Mouse (Mus musculus) hindbrain, embryonic 14.5 days (tissue): ENCODE measurements around the gene Methig1. TPM values are rescaled to one million over a fixed set of nuclear protein-coding genes. Genes with fewer than 3 reads are reported as not detected.
"Not testable (repeated sequence)": the region's sequence is repeated elsewhere in the genome, so short reads cannot be mapped to it uniquely, and the experiment has no call there.

Experiments used
- ATAC-seq: fragments of 200-750 bp; cut with Nextera tagmentation; 2 replicates; pipeline ENCODE4 v1.8.0; 2017; ENCODE audit warnings: moderate number of reproducible peaks, mild to moderate bottlenecking, moderate TSS enrichment, moderate library complexity; ENCODE audit not compliant: low FRiP score
- DNase-seq: peaks from one replicate; pipeline ENCODE4 v3.0.0-alpha.2; 2015; ENCODE audit warnings: low spot score
- H3K27ac ChIP-seq: fragments of 300-500 bp; sonication (generic); 2 replicates; pipeline ENCODE4 v1.5.1; 2014; ENCODE audit warnings: mild to moderate bottlenecking, moderate library complexity
- H3K27me3 ChIP-seq: fragments of 300-500 bp; sonication (generic); 2 replicates; pipeline ENCODE4 v1.6.1; 2014; ENCODE audit warnings: mild to moderate bottlenecking, low read length, mixed read lengths; ENCODE audit not compliant: control insufficient read depth, insufficient read depth
- H3K36me3 ChIP-seq: fragments of 300-500 bp; sonication (generic); replicated peaks from 2 replicates; pipeline ENCODE4 v1.6.1; 2014; ENCODE audit not compliant: control insufficient read depth, insufficient read depth
- H3K4me1 ChIP-seq: fragments of 300-500 bp; sonication (generic); replicated peaks from 2 replicates; pipeline ENCODE4 v1.6.1; 2014; ENCODE audit warnings: antibody characterized with exemption, low read length, mixed read lengths; ENCODE audit not compliant: control insufficient read depth, insufficient read depth
- H3K4me2 ChIP-seq: fragments of 300-500 bp; sonication (generic); replicated peaks from 2 replicates; pipeline ENCODE4 v1.6.1; 2014; ENCODE audit warnings: mild to moderate bottlenecking, moderate library complexity
- H3K4me3 ChIP-seq: fragments of 300-500 bp; sonication (generic); replicated peaks from 2 replicates; pipeline ENCODE4 v1.5.1; 2014; ENCODE audit warnings: mild to moderate bottlenecking, low read length
- H3K9ac ChIP-seq: fragments of 300-500 bp; sonication (generic); 2 replicates; pipeline ENCODE4 v1.6.1; 2014
- H3K9me3 ChIP-seq: fragments of 300-500 bp; sonication (generic); 2 replicates; pipeline ENCODE4 v1.6.1; 2016; ENCODE audit warnings: low read length; ENCODE audit not compliant: control insufficient read depth
- WGBS: fragments of 180-500 bp; shearing (Covaris S2); extraction: QIAGEN DNeasy Blood & Tissue Kit; methylation state at CpG from one replicate; pipeline ENCODE4 v1.1.7; 2014; 5-methylcytosine and 5-hydroxymethylcytosine counted together
- polyA plus RNA-seq: library from polyadenylated mRNA; unstranded; fragments of >200 nt; fragmentation: Nextera tagmentation; extraction: Ambion mirVana; gene quantifications from 2 replicates; pipeline ENCODE4 v1.2.1, GENCODE M21; 2014

Gene Methig1
- polyA plus RNA-seq, 1 experiment from 2014 or later: 0.27 TPM

DNA sequence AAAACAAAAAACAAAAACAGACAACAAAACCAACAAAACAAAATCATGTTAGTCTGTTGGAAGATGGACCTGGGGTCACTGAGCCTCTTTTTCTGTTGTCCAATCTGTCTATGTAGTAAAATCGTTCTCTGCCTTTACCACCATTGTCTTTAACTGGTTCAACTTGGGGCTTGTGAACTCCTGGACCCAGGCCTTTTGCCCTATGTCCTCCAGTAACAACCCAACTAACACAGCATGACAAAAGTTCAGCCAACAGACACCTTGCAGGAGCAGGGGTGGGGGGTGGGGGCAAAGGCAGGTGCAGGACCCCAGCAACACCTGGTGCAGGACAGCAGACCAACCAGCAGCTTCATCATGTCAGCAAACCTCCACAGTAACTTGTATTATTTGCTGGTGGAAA lies 33.1 kb upstream of the Methig1 start:
- Histone ChIP-seq H3K4me2 (no peak overlapping the region), H3K36me3 (no peaks in the 10 kb centered on the region), H3K27ac (no peak overlapping the region), H3K4me3 (no peak overlapping the region), H3K27me3 (no peaks in the 10 kb centered on the region), H3K9ac (no peak overlapping the region), H3K4me1 (no peaks in the 10 kb centered on the region), H3K9me3 (no peaks in the 10 kb centered on the region)
- WGBS: 86% methylated on average over 1 of the region's 1 CpGs
- no peak for DNase-seq
- ATAC-seq: no peak

DNA sequence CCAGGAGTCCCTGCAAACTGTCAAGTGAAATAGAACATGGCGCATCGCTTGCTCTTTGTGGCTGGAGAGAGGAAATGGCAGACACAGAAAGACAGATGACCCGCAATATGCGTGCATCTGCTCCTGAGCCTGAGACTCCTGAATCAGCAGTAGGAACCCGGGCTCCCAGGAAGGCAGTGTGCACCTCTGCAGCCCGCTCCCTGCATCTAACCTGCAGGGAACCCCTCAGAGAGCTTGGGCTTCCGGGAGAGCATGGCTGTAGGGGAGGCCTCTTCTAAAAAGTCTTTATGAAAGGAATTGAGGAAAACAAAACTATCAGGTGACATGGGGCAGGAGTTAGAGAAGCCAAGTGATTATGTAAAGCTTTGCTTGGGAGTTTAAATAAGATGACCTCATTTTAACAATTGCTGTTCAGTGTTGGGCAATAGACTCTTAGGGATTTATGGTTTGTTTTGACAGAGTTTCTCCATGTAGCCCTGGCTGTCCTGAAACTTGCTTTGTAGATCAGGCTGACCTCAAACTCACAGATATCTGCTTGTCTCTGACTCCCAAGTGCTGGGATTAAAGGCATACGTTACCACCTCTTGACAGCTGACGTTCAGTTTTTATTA lies 32.5 kb upstream of the Methig1 start:
- Histone ChIP-seq H3K9me3 (no peaks in the 10 kb centered on the region), H3K4me1 (no peaks in the 10 kb centered on the region), H3K36me3 (no peaks in the 10 kb centered on the region), H3K27ac (no peak overlapping the region), H3K27me3 (no peaks in the 10 kb centered on the region), H3K9ac (no peak overlapping the region), H3K4me2 (no peak overlapping the region), H3K4me3 (no peak overlapping the region)
- 77% methylated on average over 9 of the region's 9 CpGs for WGBS
- ATAC-seq: no peak
- DNase-seq: no peak

GRCm38 (mm10) chr15:100321134-100321533 lies 31.8 kb upstream of the Methig1 start:
- ATAC-seq (no peak), DNase-seq (peak; percentile 37)
- Histone ChIP-seq H3K36me3 (no peaks in the 10 kb centered on the region), H3K4me2 (no peak overlapping the region), H3K9ac (no peak overlapping the region), H3K4me3 (no peak overlapping the region), H3K27me3 (no peaks in the 10 kb centered on the region), H3K4me1 (no peaks in the 10 kb centered on the region), H3K9me3 (no peaks in the 10 kb centered on the region), H3K27ac (no peak overlapping the region)
- 52% methylated on average over 5 of the region's 5 CpGs for WGBS

DNA sequence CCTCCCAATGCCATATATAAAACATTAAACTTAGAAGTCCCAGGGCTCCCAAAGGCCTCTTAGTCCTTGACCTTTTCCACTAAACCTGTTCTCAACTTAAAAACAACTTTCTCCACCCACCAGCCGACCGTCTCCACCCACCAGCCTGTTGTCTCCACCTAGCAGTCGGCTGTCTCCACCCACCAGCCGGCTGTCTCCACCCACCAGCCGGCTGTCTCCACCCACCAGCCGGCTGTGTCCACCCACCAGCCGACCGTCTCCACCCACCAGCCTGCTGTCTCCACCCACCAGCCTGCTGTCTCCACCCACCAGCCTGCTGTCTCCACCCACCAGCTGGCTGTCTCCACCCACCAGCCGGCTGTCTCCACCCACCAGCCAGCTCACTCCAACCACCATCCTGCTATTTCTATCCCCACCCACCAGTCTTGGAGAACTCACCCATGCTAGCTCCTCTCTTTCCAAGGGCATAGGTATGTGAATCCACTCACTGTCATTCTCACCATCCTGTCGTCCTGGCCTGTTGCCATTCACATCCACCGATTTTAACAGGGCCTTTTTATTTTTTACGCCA lies 28.8 kb upstream of the Methig1 start:
- no peak overlapping the region for H3K27ac ChIP-seq
- no peaks in the 10 kb centered on the region for H3K4me1 ChIP-seq
- no peak for ATAC-seq
- no peaks in the 10 kb centered on the region for H3K27me3 ChIP-seq
- no peaks in the 10 kb centered on the region for H3K36me3 ChIP-seq
- no peak for DNase-seq
- H3K9ac ChIP-seq: no peak overlapping the region
- 73% methylated on average over 12 of the region's 12 CpGs for WGBS
- H3K9me3 ChIP-seq: no peaks in the 10 kb centered on the region
- H3K4me2 ChIP-seq: no peak overlapping the region
- no peak overlapping the region for H3K4me3 ChIP-seq

DNA sequence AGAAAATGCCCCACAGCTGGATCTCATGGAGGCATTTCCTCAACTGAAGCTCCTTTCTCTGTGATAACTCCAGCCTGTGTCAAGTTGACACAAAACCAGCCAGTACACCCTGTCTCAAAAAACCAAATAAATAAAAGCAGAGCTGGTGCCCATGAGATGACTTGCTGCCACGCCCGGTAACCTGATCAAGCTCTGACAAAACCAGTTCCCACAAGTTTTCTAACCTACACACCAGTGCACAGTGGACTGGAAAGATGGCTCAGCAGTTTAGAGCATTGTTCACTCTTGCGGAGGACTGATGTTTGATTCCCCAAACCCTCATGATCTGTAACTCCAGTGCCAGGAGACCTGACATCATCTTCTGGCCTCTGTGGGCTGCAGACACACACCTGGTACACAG lies 27.7 kb upstream of the Methig1 start:
- WGBS: 98% methylated on average over 3 of the region's 3 CpGs
- Histone ChIP-seq H3K27ac (no peak overlapping the region), H3K9me3 (no peaks in the 10 kb centered on the region), H3K36me3 (no peaks in the 10 kb centered on the region), H3K4me1 (no peaks in the 10 kb centered on the region), H3K4me2 (no peak overlapping the region), H3K27me3 (no peaks in the 10 kb centered on the region), H3K9ac (no peak overlapping the region), H3K4me3 (no peak overlapping the region)
- ATAC-seq (no peak), DNase-seq (no peak)

GRCm38 (mm10) chr15:100328089-100328488 lies 24.9 kb upstream of the Methig1 start:
- not testable (repeated sequence) for H3K4me1 ChIP-seq, H3K36me3 ChIP-seq, H3K9me3 ChIP-seq, H3K27ac ChIP-seq, H3K4me2 ChIP-seq, H3K4me3 ChIP-seq, H3K9ac ChIP-seq, H3K27me3 ChIP-seq, DNase-seq, ATAC-seq
- 68% methylated on average over 3 of the region's 4 CpGs for WGBS

- DNase-seq, H3K4me1 ChIP-seq, H3K36me3 ChIP-seq, H3K27ac ChIP-seq, ATAC-seq, H3K4me3 ChIP-seq, H3K27me3 ChIP-seq, H3K9ac ChIP-seq, H3K4me2 ChIP-seq, H3K9me3 ChIP-seq: not testable (repeated sequence)
- 28% methylated on average over 9 of the region's 10 CpGs for WGBS
These were observed 23.6 kb upstream of the Methig1 start for GRCm38 (mm10) chr15:100329336-100329735.

GRCm38 (mm10) chr15:100330739-100331138 lies 22.2 kb upstream of the Methig1 start:
- WGBS: 61% methylated on average over 7 of the region's 7 CpGs
- Histone ChIP-seq H3K4me2 (no peak overlapping the region), H3K27me3 (no peaks in the 10 kb centered on the region), H3K27ac (no peak overlapping the region), H3K9ac (no peak overlapping the region), H3K4me3 (no peak overlapping the region), H3K4me1 (no peaks in the 10 kb centered on the region), H3K36me3 (no peaks in the 10 kb centered on the region), H3K9me3 (no peaks in the 10 kb centered on the region)
- ATAC-seq (no peak), DNase-seq (no peak)

DNA sequence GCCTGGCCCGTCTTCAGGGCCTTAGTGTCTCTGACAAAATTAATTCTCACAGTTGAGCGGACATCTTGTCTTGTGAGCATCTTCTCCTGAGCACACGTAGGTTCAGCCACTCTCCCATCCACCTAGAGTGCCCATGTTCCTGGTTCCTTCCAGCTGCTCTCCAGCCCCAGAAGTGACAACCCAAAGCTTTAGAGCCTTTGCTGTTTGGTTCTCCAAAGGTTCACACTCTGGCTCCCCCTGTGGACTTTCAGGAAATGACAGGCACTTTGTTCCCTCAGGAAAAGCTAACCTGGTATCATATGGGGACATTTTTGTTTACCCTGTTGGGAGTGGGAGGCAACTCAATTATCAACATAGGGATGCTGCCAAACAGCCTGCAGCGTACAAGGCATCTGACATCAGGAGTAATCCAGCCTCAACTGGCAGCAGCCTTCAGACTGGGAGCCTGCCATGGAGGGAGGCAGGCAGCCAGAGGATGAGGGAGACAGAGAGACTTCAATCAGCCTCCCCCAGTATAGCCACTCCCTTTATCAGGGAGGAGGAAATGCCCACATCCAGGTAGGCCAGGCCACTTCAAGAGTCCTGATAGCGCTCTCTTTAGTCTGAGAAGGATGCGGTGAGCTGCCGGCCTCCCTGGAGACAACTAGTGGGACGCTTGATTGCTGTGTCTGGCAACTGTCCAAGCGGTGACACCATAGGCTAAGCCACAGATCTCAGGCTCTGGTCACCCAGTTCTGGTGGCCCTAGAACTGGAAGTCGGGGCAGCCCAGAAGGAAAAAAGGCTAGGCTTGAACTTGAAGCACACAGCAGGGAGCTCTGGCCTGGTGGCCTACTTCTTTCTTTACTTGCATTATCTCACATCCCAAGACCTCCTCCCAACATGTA lies 20.6 kb upstream of the Methig1 start:
- not testable (repeated sequence) for H3K9ac ChIP-seq, H3K9me3 ChIP-seq, H3K36me3 ChIP-seq, H3K4me1 ChIP-seq, H3K4me2 ChIP-seq, DNase-seq, H3K4me3 ChIP-seq, ATAC-seq, H3K27me3 ChIP-seq, H3K27ac ChIP-seq
- WGBS: 44% methylated on average over 2 of the region's 10 CpGs
